Mouse (Mus musculus) CD4-positive, CD25-positive, alpha-beta regulatory T cell, adult 4 months (primary cell): Measurements from ENCODE around the gene Snrpa1. TPM values are rescaled to one million over a fixed set of nuclear protein-coding genes. Genes with fewer than 3 reads are reported as not detected.

ENCODE experiments used
- ATAC-seq: one replicate; pipeline ENCODE4 v1.8.0; 2017
- polyA plus RNA-seq, 2 experiments: library from polyadenylated mRNA; unstranded; fragments of 100-300 nt; shearing (Covaris generic); gene quantifications; one replicate each; pipeline ENCODE4 v1.2.1; 2017

Gene Snrpa1
- polyA plus RNA-seq, 2 experiments from 2014 or later: 120 to 121 TPM

DNA sequence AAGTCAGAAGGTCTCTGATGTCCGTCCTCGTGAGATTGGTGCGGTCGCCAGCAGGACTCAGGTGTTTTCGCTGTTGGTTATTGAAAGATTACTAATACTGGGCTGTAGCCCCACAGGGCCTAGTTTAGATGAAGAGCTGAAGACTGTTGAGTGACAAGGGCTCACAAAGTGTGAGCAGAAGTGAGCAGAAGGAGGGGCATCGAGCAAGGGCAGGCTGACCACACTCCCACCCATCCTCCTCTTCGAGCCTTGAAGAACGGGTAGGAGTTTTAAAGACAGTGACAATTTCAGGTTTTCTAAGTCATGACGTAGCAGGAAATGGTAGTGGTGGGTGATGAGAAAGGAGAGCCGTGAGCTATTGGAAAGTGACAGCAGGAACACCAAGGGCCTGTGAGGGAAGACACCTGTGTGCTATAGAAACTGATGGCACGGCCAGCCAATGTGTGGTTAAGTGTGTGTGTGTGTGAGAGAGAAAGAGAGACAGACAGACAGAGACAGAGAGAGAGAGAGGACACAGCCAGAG, 57.1 kb downstream of the Snrpa1 start:
- ATAC-seq: peak; percentile 89

DNA sequence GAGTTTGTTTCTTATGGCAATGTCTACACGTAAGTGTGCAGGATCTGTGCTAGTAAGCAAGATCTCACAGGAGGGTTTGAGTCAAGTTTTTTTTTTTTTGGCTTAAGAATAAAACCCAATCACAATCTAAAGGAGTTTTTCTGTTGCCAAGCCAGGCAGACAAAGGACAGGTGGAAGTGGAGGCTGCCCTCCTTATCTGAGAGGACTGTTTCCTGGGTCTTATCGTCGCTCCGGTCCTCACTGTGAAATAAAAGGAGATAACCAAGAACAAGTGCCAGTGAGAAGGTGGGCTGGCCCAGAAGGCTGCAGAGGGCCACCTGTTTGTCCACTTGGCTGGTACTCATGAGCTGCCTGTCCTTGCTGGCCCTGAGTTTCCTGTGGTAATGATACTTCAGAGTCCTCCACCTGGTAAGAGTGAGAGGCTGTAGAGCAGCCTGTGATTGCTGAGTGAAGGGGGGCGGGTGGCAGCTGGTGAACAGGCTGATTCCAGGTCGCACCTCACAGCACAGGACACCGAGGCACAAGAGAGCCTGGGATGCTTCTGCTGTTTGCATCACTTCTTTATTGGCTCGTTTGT, 58.2 kb downstream of the Snrpa1 start:
- ATAC-seq: no peak

DNA sequence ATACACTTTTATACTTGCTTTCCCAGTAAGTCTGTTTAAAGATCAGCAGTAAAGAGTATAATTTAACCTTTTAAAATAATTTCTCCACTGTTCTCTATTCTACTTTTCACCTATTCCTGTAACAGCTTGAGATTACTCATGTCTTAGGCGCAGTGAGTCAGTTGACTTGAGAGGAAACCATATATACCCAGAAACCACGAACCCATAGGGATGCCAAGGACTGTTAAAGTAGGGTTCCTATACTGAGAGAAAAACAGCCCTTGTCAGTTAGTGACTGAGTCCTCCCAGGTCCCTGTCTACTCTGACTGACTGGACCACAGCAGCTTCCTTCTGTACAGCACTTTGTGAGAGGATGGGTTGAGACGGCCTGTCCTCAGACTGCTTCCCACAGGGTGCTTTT, 59.2 kb downstream of the Snrpa1 start:
- ATAC-seq: no peak

DNA sequence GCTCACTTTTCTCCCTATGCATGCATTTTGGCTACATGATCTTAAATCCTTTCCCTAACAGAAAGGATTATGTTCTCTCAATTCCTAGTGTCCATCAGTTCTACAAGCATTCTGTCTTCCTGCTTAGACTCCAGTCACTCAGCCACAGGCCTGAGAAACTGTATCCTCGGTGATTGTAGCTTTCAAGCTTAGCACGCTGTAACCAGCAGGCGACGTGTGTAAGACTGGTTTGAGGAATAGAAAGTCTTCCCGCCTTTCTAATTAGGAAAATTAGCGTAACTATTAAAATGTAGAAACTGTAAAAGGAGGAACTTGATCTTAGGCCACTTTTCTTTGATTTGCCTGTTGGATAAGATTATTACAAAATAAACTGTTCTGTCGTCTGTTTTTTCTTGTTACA, 60.0 kb downstream of the Snrpa1 start:
- ATAC-seq: no peak

DNA sequence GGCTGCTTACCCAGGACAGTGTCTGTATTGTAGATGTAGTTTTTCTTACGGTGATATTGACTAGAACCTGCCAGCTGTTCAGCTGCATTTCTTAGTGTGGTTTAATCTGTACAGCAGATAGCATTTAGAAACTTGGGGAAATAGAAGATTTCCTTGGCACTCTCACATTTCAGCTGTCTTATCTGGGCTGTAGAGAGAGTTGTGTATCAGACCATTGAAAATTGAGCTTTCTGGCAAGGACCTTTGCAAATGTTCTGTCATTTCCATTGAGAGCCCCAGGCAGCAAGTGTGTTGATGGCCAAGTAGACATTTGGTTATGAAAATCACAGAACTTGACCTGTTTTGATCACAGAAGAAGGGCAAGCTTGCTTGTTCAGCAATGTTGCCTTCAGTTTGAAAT, 61.3 kb downstream of the Snrpa1 start:
- ATAC-seq: no peak

DNA sequence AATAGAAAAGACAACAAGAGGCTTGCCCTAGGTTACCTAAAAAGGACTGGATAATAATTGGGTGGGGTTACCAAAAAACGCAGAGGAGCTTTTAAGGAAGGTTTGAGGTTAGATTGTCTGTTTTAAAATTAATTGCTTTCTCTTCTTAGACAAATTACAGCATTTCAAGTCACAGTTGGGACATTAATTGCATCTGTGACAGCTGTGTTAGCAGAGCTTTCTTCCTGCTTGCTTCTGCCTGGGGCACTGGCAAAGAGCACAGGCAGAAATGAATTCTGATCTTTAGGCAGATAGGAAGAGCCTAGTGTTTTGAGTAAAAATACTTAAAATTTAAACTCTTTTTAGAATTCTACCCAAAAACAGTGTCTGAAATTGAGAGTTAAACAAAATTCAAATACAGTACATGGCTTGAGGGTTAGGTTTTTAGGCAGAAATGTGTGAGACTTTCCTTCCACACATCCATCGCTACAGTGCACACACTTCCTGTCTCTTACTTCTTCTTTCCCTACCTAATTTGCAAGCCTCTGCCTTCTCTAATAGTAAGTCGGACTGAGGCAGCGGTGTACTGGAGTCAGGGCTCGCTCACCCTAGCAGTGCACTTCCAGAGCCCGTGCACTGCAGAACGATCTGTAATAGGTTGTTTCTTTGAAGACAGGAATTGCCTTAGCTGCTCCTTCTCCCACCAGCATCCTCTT, 62.0 kb downstream of the Snrpa1 start:
- ATAC-seq: no peak

Other genes starting within 250 kb of the Snrpa1 start
- not detected for gene Pcsk6, start 197.3 kb upstream of the Snrpa1 start, polyA plus RNA-seq
- not detected for gene Gm45213, start 15.4 kb upstream of the Snrpa1 start, polyA plus RNA-seq
- gene Selenos, start 20.6 kb downstream of the Snrpa1 start, polyA plus RNA-seq: 100 to 1,000 TPM; 176 to 177 TPM
- gene Chsy1, start 50.5 kb downstream of the Snrpa1 start, polyA plus RNA-seq: 10 to 100 TPM in 1 of 2 experiments, 1 to 10 TPM in 1; 7.4 to 10.6 TPM